Mouse (Mus musculus) bone marrow, adult 2 months (tissue): ENCODE measurements at regions not wholly inside any gene's neighbourhood (a gene's known extent, or its start where the extent isn't known, plus 50 kb on each side); places are given as distances from the start of the nearest gene placed in this dataset.

Source experiments
- CTCF ChIP-seq: fragments of 200-500 bp; IDR thresholded peaks from 2 replicates; pipeline ENCODE4 v1.5.1; 2011; ENCODE audit warnings: low read length, control low read depth; ENCODE audit not compliant: control insufficient read depth, insufficient read depth
- POLR2A ChIP-seq: fragments of 200-500 bp; IDR thresholded peaks from 2 replicates; pipeline ENCODE4 v1.6.1; 2011; ENCODE audit warnings: low read depth, mild to moderate bottlenecking, control low read depth, low read length, borderline replicate concordance; ENCODE audit not compliant: control insufficient read depth

DNA sequence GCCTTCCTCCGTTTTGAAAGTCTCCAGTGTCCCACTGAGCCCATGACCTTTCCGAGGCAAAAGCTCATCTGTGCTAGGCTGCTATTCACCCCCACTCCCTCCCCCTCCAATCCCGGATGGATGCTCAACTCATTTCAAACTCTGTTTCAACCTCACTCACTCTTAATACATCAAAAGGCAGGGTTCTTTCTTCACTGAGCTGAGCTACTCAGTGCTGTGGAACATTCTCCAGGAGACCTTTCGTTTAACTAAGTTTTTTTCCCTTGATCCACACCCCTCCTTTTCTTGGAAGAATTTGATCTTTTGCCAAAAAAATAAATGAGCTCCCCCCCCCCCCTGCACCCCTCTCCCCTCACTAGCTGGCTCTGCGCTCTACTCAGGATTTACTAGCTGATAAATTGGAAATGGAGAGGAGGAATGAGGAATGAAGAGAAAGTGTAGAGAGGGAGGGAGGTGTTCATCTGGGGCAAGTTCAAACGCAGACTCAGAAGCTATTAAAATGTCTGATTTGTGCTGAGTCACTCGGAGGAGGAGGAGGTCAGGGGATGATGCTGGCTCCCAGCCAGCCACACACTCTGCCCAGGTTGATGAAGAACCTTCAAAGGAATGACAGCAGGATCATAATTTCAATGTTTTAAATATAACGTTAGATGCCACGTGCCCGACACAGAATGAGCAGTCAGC is 491.5 kb upstream of the Tnp1 start:
- TF ChIP-seq CTCF (no peak), POLR2A (no peak)
